Mouse (Mus musculus) intestine, embryonic 16.5 days (tissue): Measurements from ENCODE around the gene Itpr1. TPM values are rescaled to one million over a fixed set of nuclear protein-coding genes. Genes with fewer than 3 reads are reported as not detected.

Experiments
- ATAC-seq: fragments of 200-750 bp; cut with Nextera tagmentation; 2 replicates; pipeline ENCODE4 v1.8.0; 2017; ENCODE audit warnings: moderate TSS enrichment, moderate library complexity
- H3K27ac ChIP-seq: fragments of 300-500 bp; sonication (generic); 2 replicates; pipeline ENCODE4 v1.5.1; 2014; ENCODE audit warnings: mild to moderate bottlenecking, low read length
- H3K27me3 ChIP-seq: fragments of 300-500 bp; sonication (generic); replicated peaks from 2 replicates; pipeline ENCODE4 v1.6.1; 2014; ENCODE audit warnings: low read length, control low read depth, mixed read lengths; ENCODE audit not compliant: control insufficient read depth, insufficient read depth
- H3K36me3 ChIP-seq: fragments of 300-500 bp; sonication (generic); 2 replicates; pipeline ENCODE4 v1.6.1; 2014; ENCODE audit warnings: low read length, control low read depth; ENCODE audit not compliant: control insufficient read depth, insufficient read depth
- H3K4me1 ChIP-seq: fragments of 300-500 bp; sonication (generic); 2 replicates; pipeline ENCODE4 v1.6.1; 2014; ENCODE audit warnings: low read length, control low read depth, mixed read lengths; ENCODE audit not compliant: control insufficient read depth, insufficient read depth
- H3K4me2 ChIP-seq: fragments of 300-500 bp; sonication (generic); 2 replicates; pipeline ENCODE4 v1.6.1; 2014; ENCODE audit warnings: low read depth, low read length, control low read depth
- H3K4me3 ChIP-seq: fragments of 300-500 bp; sonication (generic); 2 replicates; pipeline ENCODE4 v1.5.1; 2014; ENCODE audit warnings: mild to moderate bottlenecking, low read length
- H3K9ac ChIP-seq: fragments of 300-500 bp; sonication (generic); 2 replicates; pipeline ENCODE4 v1.6.1; 2014; ENCODE audit warnings: low read depth, low read length
- H3K9me3 ChIP-seq: fragments of 300-500 bp; sonication (generic); 2 replicates; pipeline ENCODE4 v1.6.1; 2016; ENCODE audit warnings: low read length, control low read depth; ENCODE audit not compliant: control insufficient read depth
- WGBS: fragments of 180-500 bp; shearing (Covaris S2); extraction: QIAGEN DNeasy Blood & Tissue Kit; methylation state at CpG from one replicate; pipeline ENCODE4 v1.1.7; 2014; 5-methylcytosine and 5-hydroxymethylcytosine counted together
- polyA plus RNA-seq: library from polyadenylated mRNA; unstranded; fragments of >200 nt; fragmentation: Nextera tagmentation; extraction: Ambion mirVana; gene quantifications from 2 replicates; pipeline ENCODE4 v1.2.1, GENCODE M21; 2015

Gene Itpr1
- polyA plus RNA-seq, 1 experiment from 2014 or later = 5.9 TPM

- H3K36me3 ChIP-seq = no peaks in the 10 kb centered on the region
- H3K4me2 ChIP-seq = no peak overlapping the region
- WGBS = 90% methylated on average over 1 of the region's 1 CpGs
- no peak overlapping the region for H3K27ac ChIP-seq
- H3K4me1 ChIP-seq = no peaks in the 10 kb centered on the region
- no peak for ATAC-seq
- H3K9ac ChIP-seq = no peak overlapping the region
- H3K27me3 ChIP-seq = no peaks in the 10 kb centered on the region
- H3K9me3 ChIP-seq = no peaks in the 10 kb centered on the region
- H3K4me3 ChIP-seq = no peak overlapping the region
Measured at GRCm38 (mm10) chr6:108313997-108314396, 101.1 kb downstream of the Itpr1 start.

DNA sequence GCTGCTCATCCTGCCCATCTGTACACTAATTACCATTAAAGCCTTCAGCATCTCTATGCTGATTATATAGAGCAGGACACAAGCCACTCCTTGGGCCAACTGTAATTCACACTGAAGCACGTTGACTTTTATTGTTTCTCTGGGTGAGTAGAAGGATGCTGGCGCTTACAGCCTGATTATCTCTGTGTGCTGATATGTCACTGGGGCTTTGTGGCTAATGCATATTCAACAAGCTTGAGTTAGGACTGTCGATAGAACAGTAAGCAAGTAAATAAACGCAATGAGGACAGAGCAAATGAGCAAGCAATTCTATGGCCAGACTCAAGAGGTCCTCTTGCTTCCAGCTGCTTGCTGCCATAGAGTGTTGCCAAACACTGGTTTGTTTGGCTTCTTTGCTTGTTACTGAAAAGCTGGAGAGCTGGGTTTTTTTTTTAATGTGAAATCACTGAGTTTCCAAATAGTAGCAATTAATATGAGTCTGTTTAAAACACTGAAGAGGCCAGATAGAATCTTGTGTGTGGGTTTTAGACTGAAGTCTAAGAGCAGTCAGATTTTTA, 103.5 kb downstream of the Itpr1 start:
- H3K27me3 ChIP-seq = no peaks in the 10 kb centered on the region
- WGBS = 55% methylated on average over 4 of the region's 4 CpGs
- H3K4me2 ChIP-seq = no peak overlapping the region
- no peak for ATAC-seq
- H3K9me3 ChIP-seq = no peaks in the 10 kb centered on the region
- H3K27ac ChIP-seq = no peak overlapping the region
- no peak overlapping the region for H3K4me3 ChIP-seq
- no peaks in the 10 kb centered on the region for H3K36me3 ChIP-seq
- no peaks in the 10 kb centered on the region for H3K4me1 ChIP-seq
- no peak overlapping the region for H3K9ac ChIP-seq

GRCm38 (mm10) chr6:108316951-108317350, 104.1 kb downstream of the Itpr1 start:
- Histone ChIP-seq H3K27me3 (no peaks in the 10 kb centered on the region), H3K4me1 (no peaks in the 10 kb centered on the region), H3K9ac (no peak overlapping the region), H3K36me3 (no peaks in the 10 kb centered on the region), H3K27ac (no peak overlapping the region), H3K9me3 (no peaks in the 10 kb centered on the region), H3K4me3 (no peak overlapping the region), H3K4me2 (no peak overlapping the region)
- ATAC-seq = no peak
- WGBS = 57% methylated on average over 1 of the region's 1 CpGs

- no peak for ATAC-seq
- H3K27ac ChIP-seq = no peak overlapping the region
Measured at GRCm38 (mm10) chr6:108321653-108322052, 108.8 kb downstream of the Itpr1 start.

GRCm38 (mm10) chr6:108324464-108325025, 111.6 kb downstream of the Itpr1 start:
- H3K9ac ChIP-seq = no peak overlapping the region
- H3K9me3 ChIP-seq = no peaks in the 10 kb centered on the region
- no peak overlapping the region for H3K27ac ChIP-seq
- H3K36me3 ChIP-seq = no peaks in the 10 kb centered on the region
- no peaks in the 10 kb centered on the region for H3K4me1 ChIP-seq
- H3K4me3 ChIP-seq = no peak overlapping the region
- H3K27me3 ChIP-seq = no peaks in the 10 kb centered on the region
- 82% methylated on average over 6 of the region's 6 CpGs for WGBS
- no peak for ATAC-seq
- no peak overlapping the region for H3K4me2 ChIP-seq

More at GRCm38 (mm10) chr6:108321653-108322052, 108.8 kb downstream of the Itpr1 start:
- 66% methylated on average over 2 of the region's 2 CpGs for whole genome bisulfite sequencing
- H3K4me2 ChIP-seq = no peak overlapping the region
- no peak overlapping the region for H3K4me3 ChIP-seq
- no peaks in the 10 kb centered on the region for H3K4me1 ChIP-seq
- no peaks in the 10 kb centered on the region for H3K9me3 ChIP-seq
- no peaks in the 10 kb centered on the region for H3K36me3 ChIP-seq
- H3K27me3 ChIP-seq = no peaks in the 10 kb centered on the region
- H3K9ac ChIP-seq = no peak overlapping the region

DNA sequence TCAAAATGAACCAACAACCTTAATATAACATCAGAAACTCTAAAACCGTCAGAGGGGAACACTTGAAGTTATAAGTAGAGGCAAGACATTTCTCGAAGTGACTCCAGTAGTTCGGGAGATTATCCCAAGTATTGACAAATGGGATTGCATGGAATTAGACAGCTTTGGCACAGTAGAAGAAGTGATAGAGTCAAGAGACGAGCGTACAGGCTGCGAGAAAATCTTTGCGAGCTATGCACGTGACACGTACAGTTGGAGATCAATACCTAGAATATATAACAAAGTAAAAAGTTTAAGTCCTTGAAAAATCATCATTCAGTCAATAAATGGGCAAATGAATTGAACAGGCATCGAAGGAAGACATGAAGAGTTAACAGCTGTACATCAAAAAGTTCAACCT, 112.5 kb downstream of the Itpr1 start:
- no peak for ATAC-seq
- no peaks in the 10 kb centered on the region for H3K9me3 ChIP-seq
- no peak overlapping the region for H3K27ac ChIP-seq
- no peak overlapping the region for H3K9ac ChIP-seq
- 94% methylated on average over 10 of the region's 10 CpGs for WGBS
- H3K36me3 ChIP-seq = no peaks in the 10 kb centered on the region
- H3K4me3 ChIP-seq = no peak overlapping the region
- H3K27me3 ChIP-seq = no peaks in the 10 kb centered on the region
- H3K4me1 ChIP-seq = no peaks in the 10 kb centered on the region
- no peak overlapping the region for H3K4me2 ChIP-seq

DNA sequence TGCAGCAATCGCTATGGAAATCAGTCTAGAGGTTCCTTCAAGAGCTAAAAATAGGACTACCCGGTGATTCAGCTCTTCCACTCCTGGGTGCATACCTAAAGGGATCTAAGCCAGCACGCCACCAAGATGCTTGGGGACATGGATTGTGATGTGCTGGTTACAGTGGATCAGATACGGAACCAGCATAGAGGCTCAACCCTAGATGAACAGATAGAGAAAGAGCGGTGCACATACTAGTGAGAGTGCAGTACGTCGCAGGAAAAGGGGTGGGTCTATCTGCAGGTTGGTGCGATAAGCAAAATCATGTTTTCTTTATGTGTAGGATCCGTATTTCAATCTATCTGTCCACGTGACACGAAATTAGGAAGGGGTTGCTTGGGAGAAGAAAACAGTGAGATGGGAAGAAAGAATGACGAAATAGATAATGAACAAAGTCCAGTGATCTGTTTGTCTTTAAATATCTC, 113.1 kb downstream of the Itpr1 start:
- no peaks in the 10 kb centered on the region for H3K4me1 ChIP-seq
- H3K27me3 ChIP-seq = no peaks in the 10 kb centered on the region
- H3K27ac ChIP-seq = no peak overlapping the region
- no peak overlapping the region for H3K9ac ChIP-seq
- no peak overlapping the region for H3K4me3 ChIP-seq
- WGBS = 87% methylated on average over 12 of the region's 12 CpGs
- no peaks in the 10 kb centered on the region for H3K9me3 ChIP-seq
- no peak overlapping the region for H3K4me2 ChIP-seq
- ATAC-seq = no peak
- no peaks in the 10 kb centered on the region for H3K36me3 ChIP-seq

- Histone ChIP-seq H3K36me3 (no peaks in the 10 kb centered on the region), H3K9ac (no peak overlapping the region), H3K4me1 (no peaks in the 10 kb centered on the region), H3K27ac (no peak overlapping the region), H3K4me3 (no peak overlapping the region), H3K4me2 (no peak overlapping the region), H3K27me3 (no peaks in the 10 kb centered on the region), H3K9me3 (no peaks in the 10 kb centered on the region)
- WGBS = 72% methylated on average over 10 of the region's 10 CpGs
- ATAC-seq = no peak
Measured at GRCm38 (mm10) chr6:108326751-108327161, 113.9 kb downstream of the Itpr1 start.

DNA sequence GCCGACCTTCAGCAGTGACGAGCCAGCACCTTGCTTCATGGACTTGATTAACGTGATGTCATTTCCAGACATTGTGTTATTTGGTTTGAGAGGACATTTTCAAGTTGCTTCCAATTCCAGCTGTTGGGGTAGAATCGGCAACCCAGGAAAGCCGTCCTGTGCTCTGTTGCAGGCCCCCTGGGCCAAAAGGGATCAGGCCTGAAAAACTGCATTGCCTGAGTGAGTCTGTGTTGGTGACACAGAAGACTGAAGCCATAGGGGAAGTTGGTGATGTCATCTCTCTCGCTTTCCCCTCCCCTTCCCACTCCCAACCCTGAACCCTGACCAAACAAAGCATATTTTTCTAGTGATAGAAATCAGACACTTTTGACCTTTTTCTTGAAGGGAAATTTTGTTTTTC, 114.7 kb downstream of the Itpr1 start:
- no peaks in the 10 kb centered on the region for H3K36me3 ChIP-seq
- no peak overlapping the region for H3K9ac ChIP-seq
- H3K27ac ChIP-seq = no peak overlapping the region
- no peaks in the 10 kb centered on the region for H3K4me1 ChIP-seq
- no peaks in the 10 kb centered on the region for H3K9me3 ChIP-seq
- H3K27me3 ChIP-seq = no peaks in the 10 kb centered on the region
- no peak overlapping the region for H3K4me2 ChIP-seq
- WGBS = 64% methylated on average over 6 of the region's 6 CpGs
- H3K4me3 ChIP-seq = no peak overlapping the region
- ATAC-seq = no peak

DNA sequence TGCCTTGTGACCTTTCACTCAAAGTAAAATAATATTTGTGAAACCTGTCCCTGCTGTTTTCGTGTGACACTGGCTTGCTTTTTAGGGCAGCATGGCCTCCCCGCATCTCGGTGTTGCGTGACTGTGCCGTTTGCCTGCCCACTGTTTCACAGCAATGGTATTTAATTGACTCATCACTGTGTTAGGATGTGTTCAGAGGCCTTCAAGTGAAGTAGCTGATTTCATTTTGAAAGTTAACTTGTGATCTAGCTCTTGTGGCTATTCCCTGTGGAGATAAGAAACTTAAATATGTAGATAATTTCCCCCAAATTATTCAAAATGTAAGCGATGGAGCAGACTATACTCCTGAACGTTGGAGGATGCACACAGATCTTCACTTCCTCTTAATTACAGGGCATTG, 115.4 kb downstream of the Itpr1 start:
- 81% methylated on average over 7 of the region's 7 CpGs for WGBS
- no peak for ATAC-seq
- Histone ChIP-seq H3K4me1 (no peaks in the 10 kb centered on the region), H3K27ac (no peak overlapping the region), H3K4me3 (no peak overlapping the region), H3K27me3 (no peaks in the 10 kb centered on the region), H3K9me3 (no peaks in the 10 kb centered on the region), H3K36me3 (no peaks in the 10 kb centered on the region), H3K4me2 (no peak overlapping the region), H3K9ac (no peak overlapping the region)
